Mouse (Mus musculus): ENCODE measurements around the gene Chrnb4.

Gene Chrnb4

DNA sequence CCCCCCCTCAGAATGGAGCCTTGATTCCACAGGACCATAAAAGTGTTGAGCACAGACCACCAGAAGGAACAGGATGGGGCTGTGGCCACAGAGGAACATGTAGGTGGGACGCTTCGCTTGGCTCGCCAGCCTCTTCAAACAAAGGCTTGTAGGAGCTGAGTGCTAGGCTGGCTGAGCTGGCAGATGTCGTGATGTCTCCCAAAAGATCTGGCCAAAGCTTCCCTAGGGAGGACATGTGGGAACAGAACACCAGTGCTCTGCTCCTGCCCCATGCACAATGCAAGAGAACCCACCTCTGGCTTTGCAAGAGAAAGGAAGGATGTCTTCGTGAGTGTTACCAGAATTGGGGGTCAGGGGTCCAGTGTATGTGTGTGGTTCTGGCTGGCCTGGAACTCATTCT, 25.3 kb downstream of the Chrnb4 start:
- CTCF ChIA-PET = interaction anchor here (1.0 kb wide), 1 partner anchor 195 kb away, joined by 3 read pairs; no protein-coding TSS in a partner anchor

DNA sequence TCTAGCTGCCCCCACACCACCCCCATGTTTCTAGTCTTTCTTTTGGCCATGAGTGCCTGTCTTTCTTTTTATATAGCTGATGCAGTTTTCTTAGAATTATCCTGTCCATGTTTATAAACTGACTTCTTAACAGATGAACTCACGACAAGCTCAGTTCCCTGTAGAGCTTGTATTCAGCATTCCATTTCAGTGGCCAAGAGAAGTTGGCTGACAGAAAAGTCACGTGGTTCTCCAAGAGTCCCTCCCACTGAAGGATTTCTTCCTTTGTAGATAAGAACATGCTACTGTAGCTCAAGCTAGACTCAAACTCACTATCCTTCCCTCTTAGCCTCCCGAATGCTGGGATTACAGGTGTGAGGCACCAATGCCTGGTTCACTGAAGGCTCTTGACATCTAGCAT, 31.7 kb downstream of the Chrnb4 start:
- CTCF ChIA-PET = interaction anchor here (0.6 kb wide), 1 partner anchor 74 kb away, joined by 3 read pairs; no protein-coding TSS in a partner anchor

DNA sequence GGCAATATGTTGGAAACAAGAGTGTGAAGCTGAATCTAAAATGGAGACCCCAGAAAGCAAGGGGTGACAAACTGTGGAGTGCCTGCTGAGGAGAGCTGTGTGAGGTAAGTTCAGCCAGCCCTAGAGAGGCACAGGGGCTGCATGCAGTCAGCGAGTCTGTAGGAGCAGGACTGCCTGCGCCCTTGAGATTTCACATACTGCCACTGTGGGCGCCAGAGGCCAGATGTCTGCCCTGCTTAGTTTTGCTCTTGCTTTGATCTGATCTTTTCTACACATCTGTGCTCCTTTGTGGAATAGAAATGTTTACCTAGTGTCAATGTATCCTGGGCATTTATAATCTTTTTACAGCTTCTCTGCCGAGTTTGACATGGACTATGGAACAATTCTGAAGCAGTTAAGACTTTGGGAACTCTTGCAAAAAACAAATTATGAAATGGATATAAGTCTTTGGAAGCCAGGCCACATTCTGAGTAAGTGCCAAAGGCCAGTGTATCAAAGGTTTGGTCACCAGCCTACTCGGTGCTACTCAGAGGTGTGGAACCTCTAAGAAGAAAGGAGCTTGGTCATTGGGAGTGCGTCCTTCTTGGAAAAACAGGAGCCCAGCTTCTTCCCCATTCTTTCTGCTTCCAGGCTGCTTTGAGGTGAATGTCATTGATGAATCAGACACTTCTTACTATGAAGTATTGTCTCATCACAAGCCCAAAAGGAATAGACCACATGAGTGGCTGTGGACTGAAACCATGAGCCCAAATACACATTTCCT, 37.8 kb downstream of the Chrnb4 start:
- CTCF ChIA-PET = no interaction called here

DNA sequence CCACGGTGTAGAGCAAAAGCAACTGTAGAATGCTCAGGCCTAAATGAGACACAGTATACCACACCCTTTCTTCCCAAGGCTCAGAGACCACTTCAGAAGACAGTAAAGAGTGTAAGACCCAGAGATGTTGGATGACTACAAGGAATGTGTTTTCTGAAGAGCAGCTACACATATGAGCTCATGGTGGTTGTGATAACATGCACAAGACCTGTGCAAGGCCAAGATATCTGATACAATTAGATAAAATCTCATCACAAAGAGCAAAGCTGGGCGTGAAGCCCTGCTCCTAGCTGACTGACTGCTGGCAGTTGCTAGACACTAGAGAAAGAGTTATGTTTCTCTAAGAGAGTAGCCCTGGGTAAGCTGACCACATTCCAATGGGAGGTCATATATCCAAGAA, 38.9 kb downstream of the Chrnb4 start:
- CTCF ChIA-PET = no interaction called here

DNA sequence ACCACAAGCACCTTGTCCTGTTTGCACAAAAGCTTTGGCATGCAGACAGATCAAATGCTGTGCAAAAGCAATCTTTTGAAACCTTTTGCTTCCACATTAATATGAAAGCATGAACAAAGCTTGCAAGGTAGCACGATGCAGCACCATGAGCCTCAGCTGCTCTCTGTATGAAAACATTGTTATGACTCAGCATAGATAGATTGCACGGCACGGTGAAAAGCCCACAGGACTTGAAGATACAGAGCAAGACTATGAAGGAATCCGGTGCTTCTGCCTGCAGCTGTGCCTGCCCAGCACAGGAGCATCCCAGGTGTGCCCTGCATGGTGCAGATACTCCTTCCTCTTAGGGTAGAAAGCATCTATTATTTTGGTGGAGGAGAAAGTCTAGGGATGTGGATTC, 45.0 kb downstream of the Chrnb4 start:
- CTCF ChIA-PET = no interaction called here

DNA sequence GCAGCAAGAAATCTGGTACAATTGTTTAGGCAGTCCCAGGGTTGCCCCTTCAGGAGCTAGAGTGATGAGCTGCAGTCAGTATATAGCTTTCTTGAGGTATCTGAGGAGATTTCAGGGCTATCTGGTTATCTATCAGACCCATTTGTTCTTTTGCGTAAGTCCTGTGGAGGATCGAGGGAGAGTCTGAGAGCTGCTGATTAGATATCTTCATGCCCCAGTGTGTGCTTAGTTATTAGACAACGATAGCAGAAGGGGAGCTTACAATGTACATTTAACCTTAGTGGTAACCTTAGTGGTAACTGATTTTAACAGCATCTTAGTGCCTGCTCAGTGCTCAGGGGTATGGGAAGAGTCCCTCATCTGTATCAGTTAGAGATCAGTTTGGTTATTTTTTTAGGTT, 52.9 kb downstream of the Chrnb4 start:
- CTCF ChIA-PET = no interaction called here

DNA sequence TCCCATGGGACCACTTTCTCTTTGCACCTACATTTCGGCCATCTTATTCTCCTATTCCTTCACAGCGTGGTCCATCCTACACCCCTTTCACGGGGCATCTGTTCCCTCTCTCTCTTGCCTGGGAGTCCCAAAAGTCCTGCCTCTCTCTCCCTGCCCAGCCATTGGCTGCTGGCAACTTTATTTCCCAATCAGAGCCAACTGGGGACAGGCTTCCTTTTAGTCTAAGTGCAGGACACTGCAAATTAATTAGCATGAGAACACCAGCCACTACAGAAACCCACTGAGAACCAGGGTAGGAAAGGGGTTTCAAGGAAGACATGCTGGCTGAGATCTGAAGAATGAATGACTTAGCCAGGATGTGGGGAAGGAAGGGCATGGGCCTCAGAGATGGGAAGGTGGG, 54.2 kb downstream of the Chrnb4 start:
- CTCF ChIA-PET = no interaction called here

DNA sequence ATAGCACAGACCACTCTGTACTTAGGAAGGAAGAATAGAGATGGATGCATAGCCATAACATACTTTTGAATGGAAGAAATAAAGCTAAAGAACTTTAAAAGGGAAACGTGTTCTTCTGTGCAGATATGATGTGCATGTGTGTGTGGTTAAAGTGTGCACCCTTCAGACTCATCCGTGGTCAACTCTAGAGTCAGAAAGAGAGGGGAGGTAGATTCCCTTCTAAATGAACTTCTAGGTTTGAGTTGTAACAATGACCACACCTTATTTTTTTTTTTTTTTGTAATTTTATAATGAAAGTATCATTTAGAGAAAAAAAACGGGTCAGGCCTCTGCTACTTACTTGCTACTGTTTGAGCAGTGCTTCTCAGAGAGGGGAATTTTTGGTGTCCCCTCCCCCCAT, 58.2 kb downstream of the Chrnb4 start:
- CTCF ChIA-PET = no interaction called here

DNA sequence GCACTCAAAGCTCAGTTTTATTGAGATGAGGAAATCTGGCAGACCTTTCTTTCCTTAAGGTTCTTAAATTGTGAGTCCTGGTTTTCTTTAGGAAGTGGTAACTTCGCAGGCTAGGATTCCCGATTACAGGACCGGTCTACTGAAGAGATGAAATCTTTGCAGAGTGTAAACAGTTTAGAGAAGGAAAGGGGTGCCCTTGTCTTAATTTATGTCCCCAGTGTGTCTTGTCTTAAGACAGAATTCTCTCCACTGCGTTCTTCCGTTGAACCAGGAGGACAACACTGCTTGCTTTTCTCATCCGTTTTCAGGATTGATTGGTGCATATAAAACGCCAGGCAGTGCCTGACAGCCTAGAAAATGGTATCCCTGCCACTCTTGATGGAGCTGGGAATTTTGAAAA, 66.2 kb downstream of the Chrnb4 start:
- CTCF ChIA-PET = no interaction called here

DNA sequence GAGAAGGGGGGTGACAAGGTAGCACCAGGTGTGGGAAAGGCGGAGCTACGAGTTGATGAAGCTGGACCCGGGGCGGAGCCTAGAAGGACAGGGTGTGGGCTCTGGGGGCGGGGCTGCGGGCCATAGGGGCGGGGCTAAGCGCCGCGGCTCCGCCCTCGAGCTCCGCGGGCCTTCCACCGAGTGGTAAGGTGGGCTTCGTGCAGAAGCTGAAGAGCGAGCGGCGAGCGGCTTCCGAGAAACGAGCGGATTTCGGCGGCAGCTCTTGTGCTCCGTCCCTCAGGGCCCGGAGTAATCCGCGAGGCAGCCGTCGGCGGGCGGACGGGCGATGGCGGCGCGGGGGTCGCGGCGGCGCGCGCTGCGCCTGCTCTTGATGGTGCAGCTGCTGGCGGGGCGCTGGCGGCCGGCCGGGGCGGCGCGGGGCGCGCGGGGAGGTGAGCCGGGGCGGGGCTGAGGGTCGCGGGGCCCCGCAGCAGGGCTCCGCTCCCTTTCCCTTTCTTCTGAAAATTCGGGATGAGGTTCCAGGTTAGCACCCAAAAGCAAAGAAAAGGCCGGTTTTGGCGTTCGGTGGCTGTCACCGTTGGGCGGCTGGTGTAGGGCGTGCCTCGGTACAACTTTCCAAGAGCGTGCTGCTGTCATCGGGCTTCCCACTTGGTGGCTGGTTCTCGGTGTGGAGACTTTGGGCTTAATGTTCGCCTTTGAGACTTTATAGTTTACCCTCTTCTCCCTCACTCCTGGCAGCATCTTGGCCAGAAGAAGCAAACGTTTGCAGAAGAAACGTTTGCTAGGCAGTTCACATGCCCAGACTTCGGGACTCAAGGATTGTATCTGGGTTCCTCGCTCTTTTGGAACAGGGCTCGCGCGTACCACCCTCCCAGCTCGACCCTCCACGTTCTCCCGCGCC, 67.0 kb downstream of the Chrnb4 start:
- CTCF ChIA-PET = interaction anchor here (0.6 kb wide), 1 partner anchor 154 kb away, joined by 3 read pairs; no protein-coding TSS in a partner anchor

DNA sequence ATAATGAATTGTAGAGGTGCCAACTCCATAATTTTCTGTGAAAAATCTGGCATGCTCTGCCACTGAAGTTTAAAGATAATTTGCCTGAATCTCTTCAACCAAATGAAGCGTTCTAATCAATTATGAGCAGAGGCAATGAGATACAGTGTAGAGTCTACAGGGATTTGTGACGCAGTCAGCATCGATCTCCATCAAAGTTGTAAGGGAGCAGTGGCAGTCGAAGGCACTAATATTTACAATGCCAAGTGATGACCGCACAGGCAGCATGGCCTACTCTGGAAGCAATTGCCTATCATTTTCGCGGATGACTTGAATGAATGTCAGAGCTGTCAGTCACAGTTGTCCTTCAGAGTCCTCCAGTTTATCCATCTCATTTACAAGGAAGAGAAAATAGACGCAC, 67.9 kb downstream of the Chrnb4 start, which contains the start of gene Chrna5:
Chrna5 (plus strand) TSS at position 207 of the 400 bp plus-strand sequence.
- CTCF ChIA-PET = no interaction called here
